Mouse (Mus musculus): ENCODE data around the gene Ccdc150.

DNA sequence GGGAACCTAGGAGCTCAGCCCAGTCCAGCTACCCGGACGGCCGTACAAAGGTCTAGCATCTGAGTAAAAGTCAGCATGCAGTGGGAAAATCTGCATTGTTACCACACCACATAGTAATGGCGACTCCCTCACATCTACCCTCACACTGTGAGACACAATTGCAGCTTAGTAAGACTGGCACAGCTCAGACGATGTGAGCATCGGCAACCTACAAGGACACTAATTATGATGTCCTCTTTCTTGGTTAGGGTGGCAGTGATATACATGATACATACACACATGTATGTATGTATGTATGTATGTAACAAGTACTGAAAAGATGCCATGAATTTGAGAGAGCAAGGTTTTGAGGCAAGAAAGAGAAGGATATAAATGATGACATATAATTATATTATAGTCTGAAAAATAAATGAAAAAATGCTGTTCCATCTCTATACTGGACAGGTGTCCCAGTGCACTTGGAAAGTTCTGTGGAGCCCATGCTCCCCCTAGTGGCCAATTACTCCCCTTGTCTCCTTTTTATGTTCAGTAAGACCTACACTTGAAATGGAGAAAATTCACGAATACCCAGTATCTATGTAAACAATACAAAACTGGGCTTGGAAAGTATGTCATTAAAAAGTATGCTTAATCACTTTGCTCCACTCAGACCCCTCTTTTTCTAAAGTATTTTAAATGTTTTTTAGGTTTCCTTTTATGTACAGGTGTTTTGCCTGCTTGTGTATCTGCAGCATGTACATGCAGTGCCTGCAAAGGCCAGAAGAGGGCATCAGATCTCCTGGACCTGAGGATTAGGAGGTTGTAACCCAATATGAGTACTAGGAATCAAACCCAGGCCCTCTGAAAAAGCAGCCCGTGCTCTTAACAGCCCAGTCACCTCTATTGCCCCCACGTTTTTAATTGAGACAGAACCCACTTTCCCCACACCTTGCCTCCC, 130.8 kb downstream of the Ccdc150 start:
- peak; percentile 82 for TF ChIP-seq CTCF (IDR thresholded peaks at IDR 0.05; ENCODE audit: low read depth)
- no peak for TF ChIP-seq EP300 (optimal IDR thresholded peaks at IDR 0.05)
